Mouse (Mus musculus) monocyte, adult 5-6 weeks (primary cell): ENCODE results near the gene Taok1. TPM values are rescaled to one million over a fixed set of nuclear protein-coding genes. Genes with fewer than 3 reads are reported as not detected.

Source experiments
- ATAC-seq: fragments of 153-309, 156-312 bp; replicated peaks from 2 replicates; pipeline ENCODE4 v1.8.0; 2017; ENCODE audit warnings: mild to moderate bottlenecking; ENCODE audit not compliant: low TSS enrichment, insufficient number of reproducible peaks, severe bottlenecking, poor library complexity, low FRiP score
- total RNA-seq: library from RNA; stranded (forward); fragments of 200-1000, 200-491, 200-594 nt; gene quantifications from 3 replicates; pipeline ENCODE4 v1.2.3, GENCODE M21; 2017

The Taok1 gene
- total RNA-seq, 1 experiment from 2014 or later: 68.0 TPM

GRCm38 (mm10) chr11:77497851-77498250 is 109.8 kb downstream of the Taok1 start:
- ATAC-seq: no peak

- no peak for ATAC-seq
Measured at GRCm38 (mm10) chr11:77497341-77497756, 110.3 kb downstream of the Taok1 start.

- ATAC-seq: no peak
Measured at GRCm38 (mm10) chr11:77495507-77495906, 112.1 kb downstream of the Taok1 start.

- no peak for ATAC-seq
Measured at GRCm38 (mm10) chr11:77494782-77495181, 112.8 kb downstream of the Taok1 start.

GRCm38 (mm10) chr11:77494344-77494676 is 113.3 kb downstream of the Taok1 start:
- ATAC-seq: 0 out of 2 replicates have a peak, but pooled peaks have one; percentile 3

GRCm38 (mm10) chr11:77493512-77494343 is 113.9 kb downstream of the Taok1 start, which contains the start of gene Git1:
Git1 (plus strand) TSS chr11:77493562.
- 0 out of 2 replicates have a peak, but pooled peaks have one; percentile 10 for ATAC-seq

GRCm38 (mm10) chr11:77492911-77493332 is 114.7 kb downstream of the Taok1 start:
- peak; percentile 45 for ATAC-seq

GRCm38 (mm10) chr11:77492311-77492871 is 115.2 kb downstream of the Taok1 start:
- no peak for ATAC-seq

GRCm38 (mm10) chr11:77491502-77492291 is 115.9 kb downstream of the Taok1 start:
- ATAC-seq: no peak

GRCm38 (mm10) chr11:77491123-77491501 is 116.5 kb downstream of the Taok1 start:
- peak; percentile 59 for ATAC-seq

- no peak for ATAC-seq
Measured at GRCm38 (mm10) chr11:77490451-77490850, 117.2 kb downstream of the Taok1 start.

GRCm38 (mm10) chr11:77489591-77490235 is 117.9 kb downstream of the Taok1 start, which contains the start of gene Ankrd13b:
Ankrd13b (minus strand) TSS chr11:77489678.
- ATAC-seq: no peak

- ATAC-seq: no peak
Measured at GRCm38 (mm10) chr11:77488771-77489581, 118.6 kb downstream of the Taok1 start.

GRCm38 (mm10) chr11:77486798-77487197 is 120.8 kb downstream of the Taok1 start:
- no peak for ATAC-seq

GRCm38 (mm10) chr11:77485229-77485628 is 122.4 kb downstream of the Taok1 start:
- ATAC-seq: no peak

GRCm38 (mm10) chr11:77483510-77484255 is 123.9 kb downstream of the Taok1 start:
- ATAC-seq: no peak

- no peak for ATAC-seq
Measured at GRCm38 (mm10) chr11:77483043-77483442, 124.6 kb downstream of the Taok1 start.
